In genomic region chr7:123046473-123047091, GRCm38 (mm10) we compare ENCODE assay signal across 13 mouse cellular contexts.
DNase-seq lines count a peak whose midpoint lies in the region; ATAC-seq and TF ChIP-seq lines count a peak whose summit lies in the region.
"Had no signal": no experiment of that assay in that cellular context is flagged by ENCODE, and none has a peak within 500 bp of the region (broad histone marks: within the 10 kb centered on the region; RNA-seq: fewer than 3 reads in every experiment).

No protein-coding gene starts in this region.

- TF ChIP-seq CTCF in lung, embryonic 14.5 days (IDR thresholded peaks at IDR 0.05; ENCODE audit: low read depth), result no peak

- H3K27ac ChIP-seq in lung, embryonic 14.5 days (ENCODE audit: low read depth), result peak overlapping the region; percentile 3; the same call in 1 of the 2 replicates
- H3K27ac ChIP-seq: gastrocnemius, adult 2 months; liver, embryonic 15.5 days; neural tube, embryonic 15.5 days had no signal

- no peak overlapping the region for H3K9ac ChIP-seq in lung, embryonic 14.5 days
- H3K9ac ChIP-seq: liver, embryonic 15.5 days; neural tube, embryonic 15.5 days had no signal

- no peaks in the 10 kb centered on the region for H3K9me3 ChIP-seq in lung, embryonic 14.5 days (ENCODE audit: low read depth, low read length)
- H3K9me3 ChIP-seq: liver, embryonic 15.5 days; neural tube, embryonic 15.5 days had no signal

- intact Hi-C loops in heart, postnatal 36 days (cut with DNase I), result no loop called here

- H3K27me3 ChIP-seq in lung, embryonic 14.5 days (ENCODE audit: insufficient read depth, low read length), result no peaks in the 10 kb centered on the region
- H3K27me3 ChIP-seq: liver, embryonic 15.5 days; neural tube, embryonic 15.5 days had no signal

- no peaks in the 10 kb centered on the region for H3K36me3 ChIP-seq in lung, embryonic 14.5 days (ENCODE audit: insufficient read depth)
- H3K36me3 ChIP-seq: liver, embryonic 15.5 days; neural tube, embryonic 15.5 days had no signal

- peak overlapping the region; percentile 10; the same call in 1 of the 2 replicates for H3K4me2 ChIP-seq in lung, embryonic 14.5 days
- H3K4me2 ChIP-seq: liver, embryonic 15.5 days; neural tube, embryonic 15.5 days had no signal

- no peak overlapping the region for H3K4me3 ChIP-seq in lung, embryonic 14.5 days (ENCODE audit: low read depth, low read length)
- H3K4me3 ChIP-seq: gastrocnemius, adult 2 months; liver, embryonic 15.5 days; neural tube, embryonic 15.5 days had no signal

- WGBS in lung, embryonic 14.5 days, result 50% methylated on average over 13 of the region's 13 CpGs

- DNase-seq in lung, embryonic 14.5 days, result no peak
- DNase-seq in lung, postnatal 10 days, result no peak
- peak; percentile 53 for DNase-seq in heart, adult 8-10 months (ENCODE audit: low spot score)
- DNase-seq in heart, postnatal 36 days, result peak; percentile 31 to 44
- DNase-seq in kidney, adult 8-10 months, result no peak
- DNase-seq in c-Kit-positive CD71-positive TER-119-positive erythroid progenitor cells, embryonic 14.5 days (ENCODE audit: low spot score), result no peak
- DNase-seq in urinary bladder, postnatal 14 days (ENCODE audit: low spot score), result no peak
- DNase-seq: gastrocnemius, adult 2 months; kidney, postnatal 4 days; midbrain, embryonic 14.5 days; thymus, adult 2 months had no signal

- H3K4me1 ChIP-seq in lung, embryonic 14.5 days (ENCODE audit: insufficient read depth), result no peaks in the 10 kb centered on the region
- H3K4me1 ChIP-seq: liver, embryonic 15.5 days had no signal

- peak; percentile 47; the same call in 1 of the 2 replicates for ATAC-seq in lung, embryonic 14.5 days (ENCODE audit: insufficient read depth)

Comparison
In these comparisons a context has a peak if more than half of its experiments do, and no peak if none do; other contexts are left out.
1. DNase-seq: peak in heart, adult 8-10 months (single experiment) and heart, postnatal 36 days (2 of 2); none in lung, embryonic 14.5 days (single experiment), lung, postnatal 10 days (single experiment), kidney, adult 8-10 months (0 of 2), c-Kit-positive CD71-positive TER-119-positive erythroid progenitor cells, embryonic 14.5 days (single experiment) and urinary bladder, postnatal 14 days (single experiment).